Mouse (Mus musculus): ENCODE results near the gene Myh14. TPM values are rescaled to one million over a fixed set of nuclear protein-coding genes. Genes with fewer than 3 reads are reported as not detected.

The Myh14 gene
- polyA plus RNA-seq, 1 experiment from 2014 or later = 1.8 TPM

DNA sequence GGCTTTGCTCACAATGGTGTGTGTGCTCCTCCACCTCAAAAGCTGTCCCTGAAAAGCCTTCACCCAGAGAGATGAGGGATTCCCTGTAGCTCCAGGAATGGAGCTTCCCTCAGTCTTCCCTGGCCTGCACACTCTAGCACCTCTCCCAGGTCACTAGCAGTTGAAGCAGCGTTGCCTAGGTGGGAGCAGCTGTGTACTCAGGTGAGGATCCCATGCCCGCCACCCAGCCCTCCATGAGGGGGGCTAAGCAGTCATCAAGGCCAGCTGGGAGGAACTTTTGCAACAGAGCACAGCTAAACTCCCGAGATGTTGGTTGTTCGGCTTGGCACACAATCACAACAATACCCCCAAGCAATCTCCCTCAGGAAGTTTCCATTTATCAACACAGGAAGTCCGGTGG, 87.9 kb downstream of the Myh14 start:
- ATAC-seq (ENCODE audit: low FRiP score, low TSS enrichment) = no peak
- Histone ChIP-seq H3K27ac (ENCODE audit: low read depth, low read length) (no peak overlapping the region), H3K27me3 (ENCODE audit: control insufficient read depth, insufficient read depth, low read length) (peaks cover 26% of the 10 kb centered on the region), H3K9me3 (ENCODE audit: control insufficient read depth, low read length) (no peaks in the 10 kb centered on the region), H3K9ac (ENCODE audit: low read depth, low read length) (no peak overlapping the region), H3K36me3 (ENCODE audit: control insufficient read depth, insufficient read depth, low read length) (no peaks in the 10 kb centered on the region), H3K4me1 (ENCODE audit: control insufficient read depth, insufficient read depth, low read length) (no peaks in the 10 kb centered on the region), H3K4me2 (replicated peaks; ENCODE audit: low read depth, low read length) (no peak overlapping the region), H3K4me3 (ENCODE audit: low read length) (no peak overlapping the region)
- 76% methylated on average over 5 of the region's 5 CpGs for WGBS

DNA sequence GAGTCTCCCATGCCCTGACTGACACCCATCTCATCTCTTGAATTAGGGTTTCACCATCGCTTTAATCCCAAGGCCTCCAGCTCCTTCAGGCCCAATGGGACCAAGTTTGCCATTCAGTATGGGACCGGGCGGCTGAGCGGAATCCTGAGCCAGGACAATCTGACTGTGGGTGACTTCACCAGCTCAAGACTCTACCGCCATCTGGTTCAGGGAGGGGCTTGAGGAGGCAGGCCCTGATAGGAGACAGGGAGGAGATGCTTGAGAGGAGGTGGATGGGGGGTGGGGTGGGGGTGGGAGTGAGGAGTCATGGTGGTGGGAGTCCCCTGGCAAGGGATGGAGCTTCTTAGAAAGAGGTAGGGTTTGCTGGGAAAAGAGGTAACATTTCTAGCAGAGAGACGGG, 89.0 kb downstream of the Myh14 start:
- Histone ChIP-seq H3K27me3 (ENCODE audit: control insufficient read depth, insufficient read depth, low read length) (peaks cover 16% of the 10 kb centered on the region), H3K4me2 (replicated peaks; ENCODE audit: low read depth, low read length) (no peak overlapping the region), H3K9ac (ENCODE audit: low read depth, low read length) (no peak overlapping the region), H3K27ac (ENCODE audit: low read depth, low read length) (no peak overlapping the region), H3K36me3 (ENCODE audit: control insufficient read depth, insufficient read depth, low read length) (no peaks in the 10 kb centered on the region), H3K4me1 (ENCODE audit: control insufficient read depth, insufficient read depth, low read length) (no peaks in the 10 kb centered on the region), H3K4me3 (ENCODE audit: low read length) (no peak overlapping the region), H3K9me3 (ENCODE audit: control insufficient read depth, low read length) (no peaks in the 10 kb centered on the region)
- WGBS = 80% methylated on average over 6 of the region's 6 CpGs
- ATAC-seq (ENCODE audit: low FRiP score, low TSS enrichment) = no peak

DNA sequence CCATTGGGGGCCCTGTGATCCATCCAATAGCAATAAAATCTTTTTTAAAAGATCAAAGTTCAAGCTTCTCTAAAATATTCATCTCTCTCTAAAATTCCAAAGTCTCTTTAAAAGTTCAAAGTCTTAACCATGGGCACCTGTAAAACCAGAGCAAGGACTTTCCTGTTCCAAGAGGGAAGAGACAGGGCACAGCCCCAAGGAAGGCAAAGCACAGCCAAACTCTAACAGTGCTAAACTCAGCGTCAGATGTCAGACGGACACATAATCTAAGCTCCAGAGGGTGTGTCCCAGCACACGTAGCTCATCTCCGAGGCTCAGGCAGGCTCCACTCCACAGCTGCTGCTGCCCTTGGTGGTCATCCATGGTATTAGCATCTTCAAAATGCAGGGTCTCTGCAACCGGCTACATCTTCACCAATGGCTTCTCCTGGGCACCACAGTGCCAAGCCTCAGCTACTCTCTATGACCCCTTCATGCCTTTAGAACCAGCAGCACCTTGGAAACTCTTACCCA, 94.3 kb downstream of the Myh14 start:
- Histone ChIP-seq H3K27me3 (ENCODE audit: control insufficient read depth, insufficient read depth, low read length) (no peaks in the 10 kb centered on the region), H3K4me1 (ENCODE audit: control insufficient read depth, insufficient read depth, low read length) (no peaks in the 10 kb centered on the region), H3K4me2 (replicated peaks; ENCODE audit: low read depth, low read length) (no peak overlapping the region), H3K9me3 (ENCODE audit: control insufficient read depth, low read length) (no peaks in the 10 kb centered on the region), H3K36me3 (ENCODE audit: control insufficient read depth, insufficient read depth, low read length) (no peaks in the 10 kb centered on the region), H3K4me3 (ENCODE audit: low read length) (no peak overlapping the region), H3K9ac (ENCODE audit: low read depth, low read length) (no peak overlapping the region), H3K27ac (ENCODE audit: low read depth, low read length) (no peak overlapping the region)
- ATAC-seq (ENCODE audit: low FRiP score, low TSS enrichment) = no peak
- 44% methylated on average over 5 of the region's 5 CpGs for WGBS

DNA sequence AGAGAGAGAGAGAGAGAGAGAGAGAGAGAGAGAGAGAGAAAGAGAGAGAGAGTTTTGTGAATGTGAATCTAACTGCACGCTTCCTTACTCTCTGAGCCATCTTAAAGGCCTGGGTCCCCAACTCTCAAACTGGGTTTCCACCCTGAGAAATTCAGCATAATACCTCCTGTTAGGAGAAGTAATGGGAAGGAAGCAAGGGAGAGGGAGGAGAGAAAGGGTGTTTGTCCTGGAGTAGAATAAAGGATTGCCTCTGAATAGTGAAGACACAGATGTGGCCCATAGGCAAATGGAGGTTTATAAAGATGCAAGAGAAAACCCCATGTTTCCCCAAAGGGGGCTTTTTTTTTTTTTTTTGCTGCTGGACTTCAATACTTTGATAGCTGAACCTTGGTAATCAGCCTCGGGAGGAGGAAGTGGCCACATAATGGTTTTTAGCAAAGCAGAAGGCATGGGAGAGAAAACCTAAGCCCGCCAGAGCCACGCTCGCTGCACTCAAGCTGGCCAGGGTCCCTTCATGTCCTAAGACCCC, 97.6 kb downstream of the Myh14 start:
- no peak overlapping the region for H3K9ac ChIP-seq (ENCODE audit: low read depth, low read length)
- H3K27me3 ChIP-seq (ENCODE audit: control insufficient read depth, insufficient read depth, low read length) = no peaks in the 10 kb centered on the region
- no peak overlapping the region for H3K27ac ChIP-seq (ENCODE audit: low read depth, low read length)
- H3K36me3 ChIP-seq (ENCODE audit: control insufficient read depth, insufficient read depth, low read length) = no peaks in the 10 kb centered on the region
- H3K4me2 ChIP-seq (replicated peaks; ENCODE audit: low read depth, low read length) = no peak overlapping the region
- WGBS = 86% methylated on average over 5 of the region's 5 CpGs
- no peak for ATAC-seq (ENCODE audit: low FRiP score, low TSS enrichment)
- no peaks in the 10 kb centered on the region for H3K4me1 ChIP-seq (ENCODE audit: control insufficient read depth, insufficient read depth, low read length)
- no peak overlapping the region for H3K4me3 ChIP-seq (ENCODE audit: low read length)
- H3K9me3 ChIP-seq (ENCODE audit: control insufficient read depth, low read length) = no peaks in the 10 kb centered on the region

DNA sequence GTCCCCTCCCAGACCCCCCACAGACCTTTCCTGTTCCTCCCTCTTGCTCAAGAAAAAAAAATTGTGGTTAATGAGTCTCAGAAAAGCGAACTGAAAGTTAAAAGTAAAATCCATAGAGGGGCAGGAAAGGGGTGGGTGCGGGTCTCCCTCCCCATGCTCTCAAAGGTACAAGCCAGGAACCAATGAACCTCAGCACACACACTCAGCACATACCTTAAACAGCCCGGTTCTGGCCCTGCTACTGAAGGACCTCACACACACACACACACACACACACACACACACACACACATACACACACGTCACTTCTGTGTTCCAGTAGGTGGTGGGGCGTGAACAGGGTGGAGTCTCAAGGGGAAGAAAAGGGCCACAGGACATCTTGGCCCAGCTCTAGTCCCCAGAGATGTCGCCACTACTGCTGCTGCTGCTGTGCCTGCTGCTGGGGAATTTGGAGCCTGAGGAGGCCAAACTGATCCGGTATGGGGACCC, 98.4 kb downstream of the Myh14 start, which contains the start of gene Napsa:
Gene Napsa, plus strand, starts transcription at position 168 of the 489 bp plus-strand sequence.
- Histone ChIP-seq H3K4me3 (ENCODE audit: low read length) (no peak within 1 kb of the TSS), H3K27ac (ENCODE audit: low read depth, low read length) (no peak within 1 kb of the TSS), H3K36me3 (ENCODE audit: control insufficient read depth, insufficient read depth, low read length) (no peaks in the 10 kb centered on the region), H3K27me3 (ENCODE audit: control insufficient read depth, insufficient read depth, low read length) (no peaks in the 10 kb centered on the region), H3K9me3 (ENCODE audit: control insufficient read depth, low read length) (no peaks in the 10 kb centered on the region), H3K4me2 (replicated peaks; ENCODE audit: low read depth, low read length) (no peak within 1 kb of the TSS), H3K9ac (ENCODE audit: low read depth, low read length) (no peak within 1 kb of the TSS), H3K4me1 (ENCODE audit: control insufficient read depth, insufficient read depth, low read length) (no peaks in the 10 kb centered on the region)
- WGBS = 41% methylated on average over 7 of the region's 7 CpGs
- ATAC-seq (ENCODE audit: low FRiP score, low TSS enrichment) = no peak

DNA sequence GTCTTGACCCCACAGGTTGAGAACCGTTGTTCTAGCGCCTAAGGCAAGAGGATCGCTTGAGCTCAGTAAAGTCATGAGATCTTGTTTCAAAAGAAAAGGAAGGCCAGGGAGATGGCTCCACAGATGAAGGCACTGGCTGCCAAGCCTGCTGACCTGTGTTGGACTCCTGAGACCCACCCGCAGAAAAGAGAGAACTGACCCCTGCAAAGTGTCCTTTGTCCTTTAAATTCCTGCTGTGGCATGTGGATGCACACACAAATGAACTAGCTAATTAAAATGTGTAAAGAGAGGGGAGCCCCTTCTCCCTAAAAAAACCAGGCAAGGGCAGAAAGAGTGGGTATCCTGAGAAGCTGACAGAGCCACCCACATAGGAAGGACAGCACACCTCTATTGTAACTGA, 98.8 kb downstream of the Myh14 start:
- H3K4me2 ChIP-seq (replicated peaks; ENCODE audit: low read depth, low read length) = no peak overlapping the region
- WGBS = 42% methylated on average over 4 of the region's 4 CpGs
- no peak overlapping the region for H3K27ac ChIP-seq (ENCODE audit: low read depth, low read length)
- no peak overlapping the region for H3K9ac ChIP-seq (ENCODE audit: low read depth, low read length)
- ATAC-seq (ENCODE audit: low FRiP score, low TSS enrichment) = no peak
- no peaks in the 10 kb centered on the region for H3K4me1 ChIP-seq (ENCODE audit: control insufficient read depth, insufficient read depth, low read length)
- H3K36me3 ChIP-seq (ENCODE audit: control insufficient read depth, insufficient read depth, low read length) = no peaks in the 10 kb centered on the region
- no peak overlapping the region for H3K4me3 ChIP-seq (ENCODE audit: low read length)
- H3K9me3 ChIP-seq (ENCODE audit: control insufficient read depth, low read length) = no peaks in the 10 kb centered on the region
- H3K27me3 ChIP-seq (ENCODE audit: control insufficient read depth, insufficient read depth, low read length) = no peaks in the 10 kb centered on the region

DNA sequence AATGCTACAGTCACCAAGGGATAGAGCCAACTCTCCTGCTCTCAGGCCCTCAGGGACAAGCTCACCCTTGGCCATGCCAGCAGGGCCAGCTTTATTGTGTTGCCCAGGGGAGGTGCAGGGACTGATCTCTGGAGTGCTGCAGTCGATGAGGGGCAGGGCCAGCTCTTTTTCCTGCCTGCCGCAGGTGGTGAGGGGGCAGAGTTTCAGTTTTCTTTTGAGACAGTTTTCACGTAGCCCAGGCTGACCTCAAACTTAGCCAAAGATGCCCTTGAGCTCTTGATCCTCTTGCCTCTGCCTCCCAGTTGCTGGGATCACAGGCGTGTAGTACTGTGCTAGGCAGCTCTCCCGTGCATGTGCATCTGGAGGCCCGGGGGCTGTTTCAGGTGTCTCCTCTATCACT, 99.7 kb downstream of the Myh14 start:
- no peaks in the 10 kb centered on the region for H3K9me3 ChIP-seq (ENCODE audit: control insufficient read depth, low read length)
- no peak for ATAC-seq (ENCODE audit: low FRiP score, low TSS enrichment)
- H3K36me3 ChIP-seq (ENCODE audit: control insufficient read depth, insufficient read depth, low read length) = no peaks in the 10 kb centered on the region
- H3K4me3 ChIP-seq (ENCODE audit: low read length) = no peak overlapping the region
- 78% methylated on average over 6 of the region's 6 CpGs for WGBS
- no peak overlapping the region for H3K4me2 ChIP-seq (replicated peaks; ENCODE audit: low read depth, low read length)
- H3K27me3 ChIP-seq (ENCODE audit: control insufficient read depth, insufficient read depth, low read length) = no peaks in the 10 kb centered on the region
- no peak overlapping the region for H3K9ac ChIP-seq (ENCODE audit: low read depth, low read length)
- H3K27ac ChIP-seq (ENCODE audit: low read depth, low read length) = no peak overlapping the region
- H3K4me1 ChIP-seq (ENCODE audit: control insufficient read depth, insufficient read depth, low read length) = no peaks in the 10 kb centered on the region

DNA sequence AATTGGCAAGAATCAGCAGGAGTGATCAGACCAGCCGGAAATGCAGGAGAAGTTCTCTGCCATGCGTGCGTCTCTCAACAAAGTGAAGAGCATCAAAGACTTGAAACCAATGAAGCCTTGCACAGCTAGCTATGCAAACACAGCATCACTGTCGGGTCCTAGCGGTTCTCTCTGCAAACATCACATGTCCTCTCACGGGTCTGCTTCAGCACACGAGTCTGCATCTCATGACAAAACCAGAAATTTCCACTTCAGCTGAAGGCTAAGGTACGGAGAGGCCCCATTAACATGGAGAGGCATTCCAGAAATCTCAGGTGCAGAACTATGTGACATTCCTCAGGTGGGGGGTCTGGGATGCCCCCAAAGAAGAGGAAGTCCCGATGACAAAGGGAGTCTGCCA, 101.8 kb downstream of the Myh14 start:
- no peak overlapping the region for H3K27ac ChIP-seq (ENCODE audit: low read depth, low read length)
- H3K4me1 ChIP-seq (ENCODE audit: control insufficient read depth, insufficient read depth, low read length) = no peaks in the 10 kb centered on the region
- H3K4me3 ChIP-seq (ENCODE audit: low read length) = no peak overlapping the region
- H3K9ac ChIP-seq (ENCODE audit: low read depth, low read length) = no peak overlapping the region
- no peaks in the 10 kb centered on the region for H3K36me3 ChIP-seq (ENCODE audit: control insufficient read depth, insufficient read depth, low read length)
- H3K9me3 ChIP-seq (ENCODE audit: control insufficient read depth, low read length) = no peaks in the 10 kb centered on the region
- no peak for ATAC-seq (ENCODE audit: low FRiP score, low TSS enrichment)
- WGBS = 76% methylated on average over 9 of the region's 9 CpGs
- H3K4me2 ChIP-seq (replicated peaks; ENCODE audit: low read depth, low read length) = no peak overlapping the region
- no peaks in the 10 kb centered on the region for H3K27me3 ChIP-seq (ENCODE audit: control insufficient read depth, insufficient read depth, low read length)

DNA sequence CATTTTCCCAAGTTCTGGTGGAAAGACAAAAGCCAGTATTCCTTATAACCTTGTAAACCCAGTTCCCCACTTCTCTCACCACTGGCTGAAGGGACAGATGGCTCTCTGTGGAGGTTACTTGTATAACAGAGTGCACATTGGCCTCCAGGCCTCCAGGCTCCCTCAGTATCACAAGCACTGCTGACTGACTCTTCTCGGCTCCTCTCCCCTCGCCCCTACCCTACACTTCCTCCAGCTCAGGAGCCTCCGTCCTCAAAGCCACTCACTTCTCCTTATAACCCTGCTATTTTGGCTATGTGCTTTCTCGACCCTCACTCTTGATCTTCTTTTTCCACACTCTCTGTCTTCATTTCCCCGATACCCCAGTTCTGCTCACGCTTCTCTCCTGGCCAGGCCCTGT, 105.2 kb downstream of the Myh14 start:
- no peaks in the 10 kb centered on the region for H3K4me1 ChIP-seq (ENCODE audit: control insufficient read depth, insufficient read depth, low read length)
- H3K36me3 ChIP-seq (ENCODE audit: control insufficient read depth, insufficient read depth, low read length) = no peaks in the 10 kb centered on the region
- no peak overlapping the region for H3K9ac ChIP-seq (ENCODE audit: low read depth, low read length)
- WGBS = 68% methylated on average over 6 of the region's 6 CpGs
- H3K4me3 ChIP-seq (ENCODE audit: low read length) = no peak overlapping the region
- H3K9me3 ChIP-seq (ENCODE audit: control insufficient read depth, low read length) = no peaks in the 10 kb centered on the region
- ATAC-seq (ENCODE audit: low FRiP score, low TSS enrichment) = no peak
- H3K27ac ChIP-seq (ENCODE audit: low read depth, low read length) = no peak overlapping the region
- H3K27me3 ChIP-seq (ENCODE audit: control insufficient read depth, insufficient read depth, low read length) = no peaks in the 10 kb centered on the region
- no peak overlapping the region for H3K4me2 ChIP-seq (replicated peaks; ENCODE audit: low read depth, low read length)
